In the genomic region with DNA sequence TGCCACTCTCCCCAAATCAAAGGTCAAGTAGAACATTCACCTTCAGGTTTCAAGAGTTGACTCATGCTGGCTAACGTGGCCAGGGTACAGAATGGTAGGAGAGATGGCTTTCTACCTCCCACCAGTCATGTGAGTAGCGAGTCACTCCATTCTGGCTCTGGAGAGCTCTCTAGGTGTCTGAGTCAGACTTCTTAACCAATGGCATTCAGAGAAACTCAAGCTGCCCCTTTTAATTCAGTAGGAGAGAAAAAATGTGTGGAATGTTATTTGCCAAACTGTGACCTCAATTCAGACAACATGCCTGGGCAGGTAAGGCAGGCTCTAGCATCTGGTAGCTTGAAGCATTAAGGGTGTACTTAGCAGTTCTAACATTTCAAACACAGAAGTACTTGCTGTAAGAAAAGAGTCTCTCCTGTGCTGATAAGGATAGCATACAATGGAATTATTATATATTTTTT, we compare ENCODE assay signal across 9 mouse cellular contexts.
DNase-seq lines count a peak whose midpoint lies in the region; ATAC-seq and TF ChIP-seq lines count a peak whose summit lies in the region.
"Had no signal": no experiment of that assay in that cellular context is flagged by ENCODE, and none has a peak within 500 bp of the region (broad histone marks: within the 10 kb centered on the region; RNA-seq: fewer than 3 reads in every experiment).

No protein-coding gene starts in this region.

- no peaks in the 10 kb centered on the region for H3K9me3 ChIP-seq in CH12.LX (replicated peaks; ENCODE audit: low read length)
- H3K9me3 ChIP-seq in lung, postnatal 0 days (ENCODE audit: low read length), result no peaks in the 10 kb centered on the region
- H3K9me3 ChIP-seq: forebrain, embryonic 15.5 days; hindbrain, embryonic 13.5 days had no signal

- no peak overlapping the region for H3K4me2 ChIP-seq in CH12.LX (ENCODE audit: insufficient read depth, low read depth, poor library complexity, severe bottlenecking)
- no peak overlapping the region for H3K4me2 ChIP-seq in lung, postnatal 0 days (replicated peaks; ENCODE audit: low read depth, low read length)
- H3K4me2 ChIP-seq: forebrain, embryonic 15.5 days; hindbrain, embryonic 13.5 days had no signal

- DNase-seq in CH12.LX (ENCODE audit: extremely low read depth) (peak; percentile 35), R1 (ENCODE audit: low read depth, low spot score) (peak; percentile 79)
- peak; percentile 93 for DNase-seq in kidney, adult 11 months
- peak; percentile 95 for DNase-seq in lung, postnatal 0 days (ENCODE audit: low spot score)
- DNase-seq in gastrocnemius, postnatal 4 days (ENCODE audit: low spot score in 2 of 2), result no peak
- no peak for DNase-seq in spleen, adult 12 weeks (ENCODE audit: low spot score)
- DNase-seq in cerebellum, postnatal 25 days, result no peak

- 0 out of 2 replicates have a peak, but pooled peaks have one; percentile 10 for TF ChIP-seq EP300 in CH12.LX (IDR thresholded peaks at IDR 0.05; ENCODE audit: low read length)
- TF ChIP-seq EP300 in lung, postnatal 0 days (IDR thresholded peaks at IDR 0.05), result peak; percentile 100

- peaks cover 0 to 17% of the 10 kb centered on the region in 2 experiments; a peak in 2 of 4 replicates for H3K4me1 ChIP-seq in CH12.LX (ENCODE audit: control insufficient read depth in 1 of 2, insufficient read depth in 2 of 2)
- H3K4me1 ChIP-seq in lung, postnatal 0 days (ENCODE audit: insufficient read depth, low read depth, low read length), result no peaks in the 10 kb centered on the region
- H3K4me1 ChIP-seq: forebrain, embryonic 15.5 days; hindbrain, embryonic 13.5 days had no signal

- no peaks in the 10 kb centered on the region for H3K27me3 ChIP-seq in CH12.LX (replicated peaks)
- H3K27me3 ChIP-seq in lung, postnatal 0 days (replicated peaks; ENCODE audit: insufficient read depth, low read length), result no peaks in the 10 kb centered on the region
- H3K27me3 ChIP-seq: forebrain, embryonic 15.5 days; hindbrain, embryonic 13.5 days had no signal

- in situ Hi-C loops in CH12.LX (cut with MboI; ENCODE audit: low pct_ligation_motif_present, low pct_unique_long_range_greater_than_20kb, low sequenced_read_pairs), result no loop called here

- WGBS in lung, postnatal 0 days, result 32% methylated on average over 2 of the region's 2 CpGs

- no peak for TF ChIP-seq CTCF in CH12.LX (conservative IDR thresholded peaks at IDR 0.05 in 1 of 2, IDR thresholded peaks at IDR 0.05 in 1 of 2; ENCODE audit: low read depth in 2 of 2, low read length in 2 of 2)
- TF ChIP-seq CTCF in lung, postnatal 0 days (IDR thresholded peaks at IDR 0.05), result no peak

- dilution Hi-C loops in CH12.LX (cut with MboI; ENCODE audit: extremely low pct_ligation_motif_present, extremely low pct_unique_long_range_greater_than_20kb, low sequenced_read_pairs), result no loop called here

- H3K9ac ChIP-seq in CH12.LX (ENCODE audit: insufficient read depth, low read depth), result no peak overlapping the region
- no peak overlapping the region for H3K9ac ChIP-seq in lung, postnatal 0 days (replicated peaks; ENCODE audit: low read depth)
- H3K9ac ChIP-seq: forebrain, embryonic 15.5 days; hindbrain, embryonic 13.5 days had no signal

- H3K36me3 ChIP-seq in CH12.LX (replicated peaks in 1 of 2; ENCODE audit: control insufficient read depth in 1 of 2, insufficient read depth in 1 of 2, low read length in 1 of 2), result no peaks in the 10 kb centered on the region
- no peaks in the 10 kb centered on the region for H3K36me3 ChIP-seq in lung, postnatal 0 days (ENCODE audit: insufficient read depth, low read length)
- H3K36me3 ChIP-seq: forebrain, embryonic 15.5 days; hindbrain, embryonic 13.5 days had no signal

- no peak overlapping the region for H3K27ac ChIP-seq in CH12.LX (ENCODE audit: insufficient read depth, low read depth)
- no peak overlapping the region for H3K27ac ChIP-seq in lung, postnatal 0 days (ENCODE audit: low read length)
- H3K27ac ChIP-seq: forebrain, embryonic 15.5 days; hindbrain, embryonic 13.5 days had no signal

- TF ChIP-seq RAD21 in CH12.LX (IDR thresholded peaks at IDR 0.05; ENCODE audit: low read depth, low read length), result no peak

- H3K79me2 ChIP-seq in CH12.LX (replicated peaks; ENCODE audit: control insufficient read depth, extremely low read depth, insufficient read depth, poor library complexity, severe bottlenecking), result no peaks in the 10 kb centered on the region

- TF ChIP-seq POLR2A in CH12.LX (IDR thresholded peaks at IDR 0.05; ENCODE audit: low read depth, low read length), result no peak

- peak; percentile 99 for ATAC-seq in lung, postnatal 0 days
- ATAC-seq: forebrain, embryonic 15.5 days had no signal

- H3K4me3 ChIP-seq in CH12.LX (replicated peaks in 1 of 3; ENCODE audit: low read depth in 2 of 3, low read length in 2 of 3, poor library complexity in 1 of 3), result no peak overlapping the region
- no peak overlapping the region for H3K4me3 ChIP-seq in lung, postnatal 0 days (ENCODE audit: low read depth, low read length)
- H3K4me3 ChIP-seq: forebrain, embryonic 15.5 days; hindbrain, embryonic 13.5 days had no signal

TF ChIP-seq in CH12.LX, 34 proteins besides CTCF, POLR2A, EP300 and RAD21:
- TF ChIP-seq USF2 (conservative IDR thresholded peaks at IDR 0.05; ENCODE audit: low read depth, low read length), result no peak
- peak; percentile 70 for TF ChIP-seq BHLHE40 (IDR thresholded peaks at IDR 0.05; ENCODE audit: low read depth, low read length)

Comparison
In these comparisons a context has a peak if more than half of its experiments do, and no peak if none do; other contexts are left out.
1. DNase-seq: peak in CH12.LX (single experiment), R1 (single experiment), kidney, adult 11 months (single experiment) and lung, postnatal 0 days (single experiment); none in gastrocnemius, postnatal 4 days (0 of 2), spleen, adult 12 weeks (single experiment) and cerebellum, postnatal 25 days (0 of 2).